Mouse (Mus musculus) liver, postnatal 0 days (tissue): ENCODE results near the gene Acy3.

Experiments used
- CTCF ChIP-seq: sonication (generic); IDR thresholded peaks from 2 replicates; pipeline ENCODE4 v1.5.1; 2016; ENCODE audit warnings: antibody characterized with exemption, low read depth
- EP300 ChIP-seq: IDR thresholded peaks from 2 replicates; pipeline ENCODE4 v1.6.1; 2016; ENCODE audit warnings: antibody characterized with exemption, low read depth, mild to moderate bottlenecking

DNA sequence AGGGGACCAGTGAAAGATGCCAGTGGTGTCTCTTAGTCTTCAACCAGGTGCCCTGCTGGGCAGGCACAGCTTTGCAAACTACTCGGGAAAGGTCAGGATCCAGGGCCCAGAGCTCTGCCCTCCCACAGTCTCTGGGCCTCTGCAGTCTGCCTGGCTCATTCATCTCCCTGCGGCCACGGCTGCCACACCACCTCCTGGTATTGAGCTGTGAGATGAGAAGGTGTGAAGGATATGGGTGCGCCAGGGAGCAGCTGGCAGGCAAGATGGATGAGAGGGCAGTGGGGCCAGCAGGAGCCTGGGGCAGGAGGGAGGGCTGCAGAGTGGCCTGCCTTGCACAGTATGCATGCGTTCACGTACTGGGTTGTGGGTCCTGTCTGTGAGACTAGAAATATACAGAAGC is 4.4 kb downstream of the Acy3 start:
- TF ChIP-seq CTCF (no peak), EP300 (no peak)
